Mouse (Mus musculus) bone marrow macrophage, adult 2 months (primary cell): ENCODE results near the gene Mmp21.

Source experiments
- CTCF ChIP-seq: IDR thresholded peaks from 2 replicates; pipeline ENCODE4 v1.5.1; 2012; ENCODE audit warnings: low read depth, mild to moderate bottlenecking, low read length, moderate library complexity
- POLR2A ChIP-seq: IDR thresholded peaks from 2 replicates; pipeline ENCODE4 v1.6.1; 2012; ENCODE audit warnings: mild to moderate bottlenecking, low read depth, low read length, borderline replicate concordance

DNA sequence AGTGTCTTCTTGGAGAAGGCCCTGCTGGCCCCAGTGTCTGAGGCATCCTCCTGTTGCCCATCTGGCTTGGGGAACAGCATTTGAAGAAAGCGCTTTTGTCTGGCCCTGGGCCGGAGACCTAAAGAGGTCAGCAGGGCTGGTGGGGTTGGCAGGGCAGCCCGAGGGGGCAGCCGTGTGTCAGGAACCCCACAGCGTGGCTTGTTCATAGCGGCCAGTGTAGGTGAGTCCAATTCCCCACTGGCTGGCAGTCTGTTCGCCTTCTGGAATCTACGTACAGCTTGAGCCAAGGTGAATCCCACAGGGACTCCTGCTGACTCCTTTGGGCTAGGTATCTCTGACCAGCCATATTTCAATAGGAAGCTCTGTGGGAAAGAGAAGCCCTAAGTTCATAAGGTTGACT lies 1.1 kb downstream of the Mmp21 start:
- TF ChIP-seq CTCF = no peak
- TF ChIP-seq POLR2A = no peak
